Mouse (Mus musculus) lung, postnatal 10 days (tissue): ENCODE results near the gene Mrps6.

ENCODE experiments used
- DNase-seq: peaks from one replicate; pipeline ENCODE4 v3.0.0; 2021

The Mrps6 gene

GRCm38 (mm10) chr16:92127226-92127625 is 69.2 kb downstream of the Mrps6 start:
- DNase-seq = no peak

GRCm38 (mm10) chr16:92127666-92128065 is 69.6 kb downstream of the Mrps6 start:
- DNase-seq = no peak

GRCm38 (mm10) chr16:92129843-92130242 is 71.8 kb downstream of the Mrps6 start:
- no peak for DNase-seq

DNA sequence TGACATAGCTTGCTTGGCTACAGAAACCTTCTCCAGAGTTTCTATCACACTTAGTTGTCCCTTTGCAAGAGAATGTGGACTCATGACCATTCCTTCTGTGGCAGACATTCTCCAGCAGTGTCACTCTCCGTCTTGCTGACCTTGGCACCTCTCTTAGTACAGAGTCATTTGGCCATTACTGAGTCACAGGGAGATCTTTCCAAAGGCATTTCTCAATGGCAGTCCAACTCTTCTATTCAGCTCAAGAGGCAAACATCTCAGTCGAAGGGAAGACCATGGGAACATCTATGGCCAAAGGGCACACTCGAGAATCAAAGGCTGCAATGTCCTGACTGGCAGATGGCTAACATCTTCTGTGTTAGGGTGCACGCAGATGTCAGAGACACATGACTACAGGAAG is 74.4 kb downstream of the Mrps6 start:
- DNase-seq = no peak

- no peak for DNase-seq
Observed at GRCm38 (mm10) chr16:92134148-92134764, 76.2 kb downstream of the Mrps6 start.

DNA sequence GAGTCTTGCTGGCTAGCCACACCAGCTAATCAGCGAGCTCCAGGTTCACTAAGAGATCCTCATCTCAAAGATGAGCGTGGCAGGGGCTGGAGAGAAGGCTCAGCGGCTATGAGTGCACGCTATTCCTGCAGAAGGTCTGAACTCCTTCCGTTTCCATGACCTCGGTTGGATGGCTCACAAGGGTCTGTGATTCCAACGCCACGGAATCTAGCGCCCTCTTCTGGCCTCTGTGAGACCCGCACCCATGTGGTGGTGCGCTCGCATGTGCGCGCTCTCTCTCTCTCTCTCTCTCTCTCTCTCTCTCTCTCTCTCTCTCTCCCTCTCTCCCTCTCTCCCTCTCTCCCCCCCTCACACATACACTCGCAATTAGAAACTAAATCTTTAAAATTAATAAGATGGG is 78.2 kb downstream of the Mrps6 start:
- DNase-seq = no peak

- no peak for DNase-seq
Observed at GRCm38 (mm10) chr16:92139386-92140261, 81.6 kb downstream of the Mrps6 start.

- no peak for DNase-seq
Observed at GRCm38 (mm10) chr16:92140328-92140727, 82.3 kb downstream of the Mrps6 start.

DNA sequence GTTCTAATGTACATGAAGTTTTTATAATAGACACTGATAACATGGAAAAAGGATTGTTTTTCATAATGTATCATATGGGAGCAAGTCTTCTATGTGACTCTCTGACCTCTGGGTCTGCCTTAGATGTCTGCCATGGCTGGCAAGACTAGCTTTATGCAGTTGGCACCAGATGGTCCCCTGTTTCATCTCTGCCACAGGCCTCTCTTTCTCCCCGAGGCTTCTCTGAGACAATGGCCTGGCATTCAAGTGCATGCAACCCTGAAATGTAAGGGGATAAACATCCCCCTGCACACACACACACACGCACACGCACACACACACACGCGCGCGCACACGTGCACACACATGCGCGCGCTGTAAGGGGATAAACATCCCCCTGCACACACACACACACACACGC is 83.0 kb downstream of the Mrps6 start:
- DNase-seq = no peak

- no peak for DNase-seq
Observed at GRCm38 (mm10) chr16:92142426-92143012, 84.4 kb downstream of the Mrps6 start.

GRCm38 (mm10) chr16:92147631-92148366 is 89.7 kb downstream of the Mrps6 start:
- no peak for DNase-seq

DNA sequence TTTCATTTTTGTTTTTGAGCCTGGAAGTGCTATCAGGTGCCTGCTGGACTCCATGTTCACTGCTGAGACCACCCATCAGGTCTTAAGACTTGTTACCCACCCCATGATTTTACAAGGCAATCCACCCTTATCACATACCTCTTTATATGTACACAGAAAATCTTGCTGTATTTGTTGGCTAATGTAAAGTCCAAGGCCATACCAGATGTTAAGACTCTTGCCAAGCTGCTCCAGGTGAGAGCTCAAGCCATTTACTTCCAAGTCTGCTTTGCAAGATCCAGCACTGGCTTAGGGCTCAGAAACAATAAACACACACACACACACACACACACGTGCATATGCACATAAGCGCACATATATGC is 90.3 kb downstream of the Mrps6 start:
- no peak for DNase-seq

GRCm38 (mm10) chr16:92150975-92151374 is 92.9 kb downstream of the Mrps6 start:
- no peak for DNase-seq

DNA sequence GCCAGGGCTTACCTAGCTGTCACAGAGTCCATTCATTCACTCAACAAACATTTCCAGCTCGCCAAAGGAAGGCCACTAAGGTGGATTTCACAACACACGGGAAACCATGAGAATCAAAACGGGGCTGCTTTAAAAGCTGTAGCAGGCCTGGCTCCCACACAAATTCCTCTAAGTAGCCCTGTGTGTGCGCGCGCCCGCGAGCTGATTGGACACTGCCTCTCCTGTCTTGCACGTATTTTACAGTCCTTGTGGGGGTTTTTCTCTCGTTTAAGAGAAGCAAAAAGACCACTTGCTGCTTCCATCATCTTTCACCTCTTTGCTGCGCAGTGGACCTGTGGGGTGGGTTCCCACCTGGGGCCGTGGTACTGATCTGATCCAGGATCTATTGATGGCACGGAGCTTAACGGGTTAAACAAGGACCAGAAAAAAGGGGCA is 100.0 kb downstream of the Mrps6 start:
- peak; percentile 42 for DNase-seq

DNA sequence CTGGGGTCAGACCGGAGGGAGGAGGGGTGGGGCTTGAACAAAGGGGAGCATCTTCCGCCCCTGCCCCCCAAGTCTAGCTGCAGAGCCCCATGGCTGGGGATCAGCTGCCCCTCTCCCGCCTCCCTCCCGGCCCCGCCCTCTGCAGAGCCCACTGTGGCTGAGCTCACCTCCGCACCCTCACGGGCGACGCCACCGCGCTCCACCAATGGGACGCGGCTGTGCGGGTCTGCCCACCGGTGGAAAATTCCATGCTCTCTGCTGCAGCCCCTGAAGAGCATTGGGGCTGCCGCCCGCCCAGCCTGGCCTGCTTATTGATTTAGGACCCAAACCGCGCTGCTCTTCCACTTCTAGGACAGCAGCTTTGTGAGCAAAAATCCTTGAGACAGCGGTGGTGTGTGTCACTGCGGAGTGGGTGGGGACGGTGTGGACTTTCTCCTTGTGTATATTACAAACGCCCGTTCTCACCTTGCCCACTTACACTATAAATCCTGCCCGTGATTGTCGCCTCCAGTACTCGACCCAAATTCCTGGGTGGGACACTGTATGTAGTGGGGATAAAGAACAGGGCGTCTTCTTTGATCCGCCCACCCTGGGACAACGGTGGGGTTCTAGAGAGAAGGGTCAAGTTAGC is 100.5 kb downstream of the Mrps6 start:
- DNase-seq = peak; percentile 70

DNA sequence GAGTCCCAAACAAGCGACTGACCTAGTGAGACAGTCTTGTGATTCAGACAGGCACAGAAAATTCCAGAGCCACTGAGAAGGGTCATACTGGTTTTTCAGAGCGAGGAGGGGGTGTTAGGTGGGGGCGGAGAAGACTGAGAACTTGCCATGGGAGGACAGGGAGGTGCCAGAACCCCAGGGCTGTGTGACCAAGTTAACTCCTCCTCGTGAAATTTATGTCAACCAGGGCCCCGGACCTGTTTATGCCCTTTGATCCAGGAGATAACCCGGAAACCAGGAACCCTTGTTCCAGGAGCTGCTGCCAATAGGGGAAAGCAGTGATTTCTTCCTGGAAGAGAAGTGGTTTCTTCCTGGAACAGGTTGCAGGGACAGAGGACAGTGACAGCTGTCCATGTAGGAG is 101.0 kb downstream of the Mrps6 start:
- peak; percentile 27 for DNase-seq
